Mouse (Mus musculus): Measurements from ENCODE around the gene Xirp2. TPM values are rescaled to one million over a fixed set of nuclear protein-coding genes. Genes with fewer than 3 reads are reported as not detected.
"Not testable (repeated sequence)": the region's sequence is repeated elsewhere in the genome, so short reads cannot be mapped to it uniquely, and the experiment has no call there.

Gene Xirp2
- not detected in 2 replicates for polyA plus RNA-seq (2016; fragmentation: Nextera tagmentation; extraction: Ambion mirVana)

DNA sequence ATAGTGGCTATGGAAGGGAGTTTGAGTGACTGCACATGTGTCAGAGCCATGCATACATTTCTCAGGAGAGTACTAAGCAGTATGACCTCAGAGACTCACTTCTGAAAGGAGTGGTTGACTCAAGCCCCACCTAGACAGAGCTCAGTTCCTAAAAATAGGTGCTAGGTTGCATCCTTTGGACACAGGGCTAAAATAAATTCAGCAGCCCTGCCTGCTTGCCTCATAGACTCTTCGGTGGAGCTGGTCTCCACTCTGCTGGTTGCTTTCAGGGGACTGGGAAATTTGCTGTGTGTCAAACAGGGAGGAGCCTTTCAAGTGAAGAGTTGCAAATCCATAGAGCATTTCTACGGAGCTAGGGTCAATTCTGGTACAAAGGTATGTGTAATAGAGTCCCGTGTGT is at the start of gene Xirp2:
Xirp2 (plus strand) TSS at position 223 of the 400 bp plus-strand sequence.
- no peaks in the 10 kb centered on the region for H3K36me3 ChIP-seq
- H3K4me2 ChIP-seq: no peak within 1 kb of the TSS
- no peak within 1 kb of the TSS for H3K9ac ChIP-seq (replicated peaks)
- no peak for ATAC-seq (ENCODE audit: insufficient number of reproducible peaks, insufficient read depth, low FRiP score, low TSS enrichment, low read depth)
- H3K27me3 ChIP-seq: no peaks in the 10 kb centered on the region
- H3K27ac ChIP-seq: no peak within 1 kb of the TSS
- H3K4me3 ChIP-seq (replicated peaks): no peak within 1 kb of the TSS
- H3K4me1 ChIP-seq (replicated peaks): no peaks in the 10 kb centered on the region
- 81% methylated on average over 3 of the region's 3 CpGs for WGBS
- H3K9me3 ChIP-seq: no peaks in the 10 kb centered on the region

DNA sequence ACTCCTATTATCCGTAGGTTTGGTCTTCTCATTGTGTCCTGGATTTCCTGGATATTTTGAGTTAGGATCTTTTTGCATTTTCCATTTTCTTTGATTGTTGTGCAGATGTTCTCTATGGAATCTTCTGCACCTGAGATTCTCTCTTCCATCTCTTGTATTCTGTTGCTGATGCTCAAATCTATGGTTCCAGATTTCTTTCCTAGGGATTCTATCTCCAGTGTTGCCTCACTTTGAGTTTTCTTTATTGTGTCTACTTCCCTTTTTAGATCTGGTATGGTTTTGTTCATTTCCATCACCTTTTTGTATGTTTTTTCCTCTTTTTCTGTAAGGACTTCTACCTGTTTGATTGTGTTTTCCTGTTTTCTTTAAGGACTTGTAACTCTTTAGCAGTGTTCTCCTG is 32.4 kb upstream of the Xirp2 start, which contains the start of gene Gm21830:
Gm21830 (plus strand) TSS at position 301 of the 400 bp plus-strand sequence.
- not testable (repeated sequence) for H3K4me2 ChIP-seq; H3K9ac ChIP-seq (replicated peaks); H3K27me3 ChIP-seq; H3K9me3 ChIP-seq; ATAC-seq (ENCODE audit: insufficient number of reproducible peaks, insufficient read depth, low FRiP score, low TSS enrichment, low read depth); H3K4me3 ChIP-seq (replicated peaks); H3K36me3 ChIP-seq; H3K4me1 ChIP-seq (replicated peaks); H3K27ac ChIP-seq
- whole genome bisulfite sequencing: no CpG with 5 or more reads among the region's 1 CpGs

DNA sequence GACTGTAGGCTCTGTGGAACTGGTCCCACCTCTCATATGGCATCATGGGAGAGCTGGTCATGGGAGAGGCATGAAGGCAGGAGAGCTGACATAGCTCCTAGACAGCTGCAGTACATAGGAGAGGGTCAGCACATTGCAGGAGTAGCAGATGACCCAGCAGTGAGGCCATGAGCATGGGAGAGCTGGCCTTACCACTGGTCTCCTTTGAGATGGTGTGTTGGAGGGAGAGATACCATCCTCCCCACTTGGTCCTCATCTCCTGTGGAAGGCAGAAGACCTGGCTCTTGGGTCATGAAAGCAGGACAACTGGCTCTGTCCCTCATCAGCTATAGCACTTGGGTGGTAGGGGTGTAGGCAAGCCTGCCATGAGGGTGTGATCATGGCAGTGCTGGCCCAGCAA is 24.9 kb upstream of the Xirp2 start:
- peak; percentile 42; the same call in 1 of the 2 replicates for ATAC-seq (ENCODE audit: insufficient number of reproducible peaks, insufficient read depth, low FRiP score, low TSS enrichment, low read depth)

DNA sequence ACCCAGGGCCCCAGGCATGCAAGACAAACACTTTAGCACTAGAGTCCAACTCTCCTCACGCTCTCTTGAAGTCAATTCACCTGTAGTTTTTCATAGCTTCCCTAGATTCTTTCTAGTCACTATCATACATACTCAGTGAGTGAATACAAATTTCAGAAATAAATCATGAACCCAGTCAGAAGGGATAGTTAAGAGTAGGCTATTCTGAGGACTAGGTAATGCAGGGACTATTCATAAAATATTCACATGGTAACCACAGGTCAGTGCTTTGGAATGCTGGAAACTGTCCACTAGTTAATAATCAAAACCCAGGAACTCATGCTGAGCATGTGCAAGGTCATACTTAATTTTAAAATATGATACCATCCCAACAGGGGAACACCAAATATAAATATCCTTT is 23.0 kb upstream of the Xirp2 start:
- Histone ChIP-seq H3K27me3 (no peaks in the 10 kb centered on the region), H3K4me1 (replicated peaks) (no peaks in the 10 kb centered on the region), H3K9ac (replicated peaks) (no peak overlapping the region), H3K27ac (no peak overlapping the region), H3K36me3 (no peaks in the 10 kb centered on the region), H3K4me3 (replicated peaks) (no peak overlapping the region), H3K9me3 (no peaks in the 10 kb centered on the region), H3K4me2 (no peak overlapping the region)
- no peak for ATAC-seq (ENCODE audit: insufficient number of reproducible peaks, insufficient read depth, low FRiP score, low TSS enrichment, low read depth)
- 87% methylated on average over 1 of the region's 1 CpGs for WGBS

More for the DNA sequence above, 24.9 kb upstream of the Xirp2 start:
- no peaks in the 10 kb centered on the region for H3K4me1 ChIP-seq (replicated peaks)
- no peak overlapping the region for H3K27ac ChIP-seq
- no peak overlapping the region for H3K4me3 ChIP-seq (replicated peaks)
- no peaks in the 10 kb centered on the region for H3K36me3 ChIP-seq
- H3K27me3 ChIP-seq: no peaks in the 10 kb centered on the region
- H3K9ac ChIP-seq (replicated peaks): no peak overlapping the region
- H3K4me2 ChIP-seq: no peak overlapping the region
- H3K9me3 ChIP-seq: no peaks in the 10 kb centered on the region

DNA sequence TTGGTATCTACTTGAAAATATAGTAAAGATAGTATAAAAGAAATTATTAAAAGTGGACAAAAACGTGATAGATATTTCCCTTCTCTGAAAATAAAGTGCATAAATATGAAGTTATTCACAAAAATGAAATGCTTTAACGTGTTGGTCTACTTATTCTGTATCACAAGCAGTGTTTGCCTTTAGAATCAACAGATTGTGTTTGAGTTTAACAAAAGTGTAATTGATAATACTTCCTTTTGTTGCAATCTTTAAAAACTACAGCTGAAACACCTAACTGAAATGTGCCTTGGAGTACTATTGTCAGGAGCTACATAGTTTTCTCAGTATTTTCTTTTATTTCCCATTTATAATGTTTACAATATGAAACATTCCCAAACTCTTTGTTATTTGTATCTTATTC is 12.7 kb upstream of the Xirp2 start, which contains the start of gene Gm26727:
Gm26727 (minus strand) TSS at position 101 of the 400 bp plus-strand sequence.
- Histone ChIP-seq H3K36me3 (no peaks in the 10 kb centered on the region), H3K4me3 (replicated peaks) (no peak within 1 kb of the TSS), H3K4me1 (replicated peaks) (no peaks in the 10 kb centered on the region), H3K9me3 (no peaks in the 10 kb centered on the region), H3K27me3 (no peaks in the 10 kb centered on the region), H3K4me2 (no peak within 1 kb of the TSS), H3K9ac (replicated peaks) (no peak within 1 kb of the TSS), H3K27ac (no peak within 1 kb of the TSS)
- WGBS: 58% methylated on average over 2 of the region's 2 CpGs
- ATAC-seq (ENCODE audit: insufficient number of reproducible peaks, insufficient read depth, low FRiP score, low TSS enrichment, low read depth): no peak

DNA sequence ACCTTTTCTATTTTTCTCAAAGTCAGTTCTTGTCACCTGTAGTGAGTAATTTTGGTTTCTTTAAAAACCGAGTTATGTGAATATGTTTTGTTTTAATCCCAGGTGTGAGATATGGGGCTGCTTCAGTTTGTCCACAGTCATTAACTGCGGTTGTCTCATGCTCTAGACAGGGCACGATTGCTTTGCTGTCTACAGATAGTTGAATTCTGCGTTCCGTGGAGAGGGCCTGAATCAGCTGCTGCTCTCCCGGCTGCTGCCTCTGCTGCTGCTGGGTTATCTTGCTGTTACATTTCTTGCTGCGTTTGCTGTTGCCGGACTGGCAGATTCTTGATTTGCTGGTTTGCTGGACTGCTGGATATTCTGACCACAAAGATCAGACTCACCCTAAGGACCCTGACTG is 7.5 kb upstream of the Xirp2 start:
- H3K4me2 ChIP-seq: no peak overlapping the region
- H3K9me3 ChIP-seq: no peaks in the 10 kb centered on the region
- H3K36me3 ChIP-seq: no peaks in the 10 kb centered on the region
- no peaks in the 10 kb centered on the region for H3K4me1 ChIP-seq (replicated peaks)
- no peak overlapping the region for H3K9ac ChIP-seq (replicated peaks)
- H3K27me3 ChIP-seq: no peaks in the 10 kb centered on the region
- ATAC-seq (ENCODE audit: insufficient number of reproducible peaks, insufficient read depth, low FRiP score, low TSS enrichment, low read depth): no peak
- no peak overlapping the region for H3K4me3 ChIP-seq (replicated peaks)
- no peak overlapping the region for H3K27ac ChIP-seq
- 84% methylated on average over 8 of the region's 8 CpGs for WGBS

DNA sequence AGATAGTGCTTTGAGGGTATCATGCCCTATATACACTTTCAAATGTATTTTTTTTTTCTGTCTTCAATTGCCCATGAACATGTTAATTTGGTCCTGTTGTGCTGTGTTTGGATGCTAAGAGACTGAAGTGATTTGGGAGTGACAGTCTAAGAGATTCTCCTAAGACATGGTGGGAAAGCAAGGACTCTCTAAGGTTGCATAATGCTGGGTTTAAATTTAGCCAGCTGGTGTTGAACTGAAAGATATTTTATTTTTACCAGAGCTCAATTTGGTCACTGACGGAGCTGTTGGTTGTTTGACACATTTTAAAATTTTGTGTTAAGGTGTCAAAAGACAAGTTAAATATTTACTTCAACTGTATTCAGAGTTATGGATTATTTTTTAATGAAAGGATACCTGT is 970 bp downstream of the Xirp2 start:
- ATAC-seq (ENCODE audit: insufficient number of reproducible peaks, insufficient read depth, low FRiP score, low TSS enrichment, low read depth): no peak
- Histone ChIP-seq H3K9ac (replicated peaks) (no peak overlapping the region), H3K4me3 (replicated peaks) (no peak overlapping the region), H3K4me1 (replicated peaks) (no peaks in the 10 kb centered on the region), H3K27me3 (no peaks in the 10 kb centered on the region), H3K9me3 (no peaks in the 10 kb centered on the region), H3K4me2 (no peak overlapping the region), H3K27ac (no peak overlapping the region), H3K36me3 (no peaks in the 10 kb centered on the region)
- WGBS: 83% methylated on average over 1 of the region's 1 CpGs

DNA sequence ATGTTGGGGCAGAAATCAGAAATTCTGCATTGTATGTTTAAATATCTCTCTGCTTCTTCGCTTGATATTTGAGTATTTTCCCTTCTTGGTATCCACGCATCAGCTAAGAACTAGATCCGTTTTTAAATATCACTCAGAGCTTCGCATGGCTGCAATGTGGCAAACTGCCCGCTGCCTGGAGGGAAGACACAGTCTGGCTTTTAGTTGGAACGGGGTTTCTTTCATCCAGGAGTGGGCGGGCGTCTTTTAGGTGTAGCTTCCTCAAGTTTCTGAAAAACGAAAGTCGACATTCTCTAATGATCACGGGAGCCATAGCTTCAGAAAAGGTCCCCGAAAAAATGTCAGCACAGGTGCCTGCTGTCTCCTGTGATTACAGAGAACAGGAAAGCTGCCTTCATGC is 1.4 kb downstream of the Xirp2 start:
- no peak overlapping the region for H3K4me3 ChIP-seq (replicated peaks)
- H3K9ac ChIP-seq (replicated peaks): no peak overlapping the region
- no peaks in the 10 kb centered on the region for H3K4me1 ChIP-seq (replicated peaks)
- H3K36me3 ChIP-seq: no peaks in the 10 kb centered on the region
- no peaks in the 10 kb centered on the region for H3K9me3 ChIP-seq
- no peak overlapping the region for H3K4me2 ChIP-seq
- no peaks in the 10 kb centered on the region for H3K27me3 ChIP-seq
- 75% methylated on average over 12 of the region's 12 CpGs for WGBS
- H3K27ac ChIP-seq: no peak overlapping the region
- ATAC-seq (ENCODE audit: insufficient number of reproducible peaks, insufficient read depth, low FRiP score, low TSS enrichment, low read depth): no peak

DNA sequence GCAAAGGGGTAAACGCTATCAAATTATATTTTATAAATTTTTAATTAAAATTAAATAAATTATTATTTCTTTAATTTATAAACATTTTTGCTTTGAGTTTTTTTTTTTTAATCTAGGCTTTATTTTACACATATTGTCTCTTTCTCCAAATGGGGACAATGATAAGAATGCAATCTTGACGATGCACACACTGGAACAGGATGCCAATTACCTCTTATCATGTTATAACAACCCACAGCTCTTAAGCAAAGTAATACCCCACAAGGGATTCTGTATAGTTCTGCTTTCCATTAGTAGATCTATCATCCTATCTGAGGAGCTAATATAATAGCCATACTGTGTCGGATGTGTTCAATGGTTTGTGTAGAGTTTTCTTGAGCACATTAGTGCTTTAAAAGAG is 15.1 kb downstream of the Xirp2 start:
- 86% methylated on average over 3 of the region's 3 CpGs for WGBS

DNA sequence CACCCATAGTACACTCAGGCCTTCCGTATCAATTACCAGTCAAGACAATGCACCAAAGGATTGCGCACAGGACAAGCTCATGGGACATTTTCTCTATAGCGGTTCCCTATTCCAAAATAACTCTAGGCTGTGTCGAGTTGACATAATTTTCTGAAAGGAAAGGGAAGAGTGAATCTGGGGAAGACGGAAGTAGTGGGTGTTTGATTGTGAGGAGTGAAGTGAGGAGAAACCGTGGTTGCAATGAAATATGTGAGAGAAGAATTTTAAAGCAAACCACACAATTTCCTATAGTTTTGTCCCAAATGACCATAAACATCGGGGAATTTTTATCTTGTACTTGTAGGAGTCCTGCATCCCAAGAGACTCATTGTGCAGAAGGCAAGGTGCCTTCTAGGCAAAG is 21.2 kb downstream of the Xirp2 start:
- ATAC-seq (ENCODE audit: insufficient number of reproducible peaks, insufficient read depth, low FRiP score, low TSS enrichment, low read depth): no peak
- Histone ChIP-seq H3K4me2 (no peak overlapping the region), H3K4me1 (replicated peaks) (no peaks in the 10 kb centered on the region), H3K27ac (no peak overlapping the region), H3K4me3 (replicated peaks) (no peak overlapping the region), H3K9ac (replicated peaks) (no peak overlapping the region), H3K27me3 (no peaks in the 10 kb centered on the region), H3K36me3 (no peaks in the 10 kb centered on the region), H3K9me3 (no peaks in the 10 kb centered on the region)
- 91% methylated on average over 7 of the region's 7 CpGs for WGBS

More for the DNA sequence above, 15.1 kb downstream of the Xirp2 start:
- Histone ChIP-seq H3K27me3 (no peaks in the 10 kb centered on the region), H3K9ac (replicated peaks) (no peak overlapping the region), H3K36me3 (no peaks in the 10 kb centered on the region), H3K9me3 (no peaks in the 10 kb centered on the region), H3K4me3 (replicated peaks) (no peak overlapping the region), H3K4me1 (replicated peaks) (no peaks in the 10 kb centered on the region), H3K27ac (no peak overlapping the region), H3K4me2 (no peak overlapping the region)
- no peak for ATAC-seq (ENCODE audit: insufficient number of reproducible peaks, insufficient read depth, low FRiP score, low TSS enrichment, low read depth)

DNA sequence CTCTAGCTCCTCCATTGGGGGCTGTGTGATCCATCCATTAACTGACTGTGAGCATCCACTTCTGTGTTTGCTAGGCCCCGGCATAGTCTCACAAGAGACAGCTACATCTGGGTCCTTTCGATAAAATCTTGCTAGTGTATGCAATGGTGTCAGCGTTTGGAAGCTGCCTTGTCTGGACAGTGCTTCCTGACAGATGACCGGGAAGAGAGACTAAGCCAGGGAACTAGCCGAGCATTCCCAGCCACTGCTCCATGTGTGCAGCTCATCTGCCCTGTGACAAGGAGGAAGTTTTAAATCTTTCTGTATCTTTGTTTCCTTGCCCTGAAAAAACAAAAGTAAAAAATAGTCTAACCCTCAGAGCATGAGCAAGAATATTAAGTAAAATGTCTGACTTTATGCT is 24.2 kb downstream of the Xirp2 start:
- H3K4me3 ChIP-seq (replicated peaks); H3K4me1 ChIP-seq (replicated peaks); ATAC-seq (ENCODE audit: insufficient number of reproducible peaks, insufficient read depth, low FRiP score, low TSS enrichment, low read depth); H3K27me3 ChIP-seq; H3K27ac ChIP-seq; H3K4me2 ChIP-seq; H3K36me3 ChIP-seq; H3K9ac ChIP-seq (replicated peaks); H3K9me3 ChIP-seq: not testable (repeated sequence)
- 75% methylated on average over 5 of the region's 5 CpGs for WGBS

DNA sequence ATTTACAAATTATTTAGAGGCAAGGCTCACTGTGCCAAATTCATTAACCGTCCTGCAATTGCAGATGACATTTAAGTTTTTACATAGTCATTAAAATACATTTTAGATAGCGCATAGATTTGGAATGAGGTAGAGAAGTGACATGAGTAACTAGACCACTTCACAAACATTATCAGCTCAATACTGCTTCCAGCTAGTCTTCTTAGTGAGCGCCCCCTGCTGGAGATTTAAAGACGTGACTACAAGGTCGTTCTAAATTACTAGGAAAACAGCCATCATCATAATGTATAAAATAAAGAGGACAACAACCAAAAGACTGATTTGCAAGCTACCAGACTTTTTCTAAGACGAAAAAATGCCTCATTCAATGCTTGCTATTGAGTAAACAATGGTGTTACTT is 32.0 kb downstream of the Xirp2 start:
- 14% methylated on average over 6 of the region's 6 CpGs for WGBS
- no peak overlapping the region for H3K4me2 ChIP-seq
- H3K9me3 ChIP-seq: no peaks in the 10 kb centered on the region
- no peak for ATAC-seq (ENCODE audit: insufficient number of reproducible peaks, insufficient read depth, low FRiP score, low TSS enrichment, low read depth)
- H3K36me3 ChIP-seq: no peaks in the 10 kb centered on the region
- no peak overlapping the region for H3K9ac ChIP-seq (replicated peaks)
- H3K4me3 ChIP-seq (replicated peaks): no peak overlapping the region
- H3K27ac ChIP-seq: no peak overlapping the region
- H3K27me3 ChIP-seq: no peaks in the 10 kb centered on the region
- H3K4me1 ChIP-seq (replicated peaks): no peaks in the 10 kb centered on the region
